In genomic region chr14:24008252-24008651, GRCm38 (mm10) we compare ENCODE assay signal across 9 mouse cellular contexts. TPM values are rescaled to one million over a fixed set of nuclear protein-coding genes. Genes with fewer than 3 reads are reported as not detected.
DNase-seq lines count a peak whose midpoint lies in the region; ATAC-seq and TF ChIP-seq lines count a peak whose summit lies in the region.
"Had no signal": no experiment of that assay in that cellular context is flagged by ENCODE, and none has a peak within 500 bp of the region (broad histone marks: within the 10 kb centered on the region; RNA-seq: fewer than 3 reads in every experiment).

No protein-coding gene starts in this region.

- TF ChIP-seq POLR2A in cortical plate, adult 2 months (IDR thresholded peaks at IDR 0.05; ENCODE audit: extremely low read depth, insufficient read depth, low read length), result no peak

- H3K9ac ChIP-seq in heart, embryonic 11.5 days (ENCODE audit: low read depth, low read length), result no peak overlapping the region
- H3K9ac ChIP-seq: liver, embryonic 13.5 days had no signal

- H3K4me3 ChIP-seq in heart, embryonic 10.5 days, result no peak overlapping the region
- no peak overlapping the region for H3K4me3 ChIP-seq in heart, embryonic 11.5 days (ENCODE audit: low read depth, low read length)
- H3K4me3 ChIP-seq in cortical plate, adult 2 months (ENCODE audit: insufficient read depth, low read length), result no peak overlapping the region
- H3K4me3 ChIP-seq: liver, embryonic 13.5 days had no signal

- H3K4me2 ChIP-seq in heart, embryonic 11.5 days, result no peak overlapping the region
- H3K4me2 ChIP-seq: liver, embryonic 13.5 days had no signal

- intact Hi-C loops in heart, postnatal 14 days (cut with DNase I), result loop anchor here (1.0 to 2.0 kb wide), 2 partner anchors 217 to 425 kb away; no protein-coding TSS in a partner anchor

- no peak for ATAC-seq in heart, embryonic 11.5 days (replicated peaks; ENCODE audit: insufficient number of reproducible peaks, low FRiP score, low TSS enrichment)
- ATAC-seq in megakaryocyte-erythroid progenitor cell, adult 5-6 weeks (replicated peaks; ENCODE audit: low FRiP score, low TSS enrichment, poor library complexity, severe bottlenecking), result no peak

- H3K27ac ChIP-seq in heart, embryonic 10.5 days, result no peak overlapping the region
- no peak overlapping the region for H3K27ac ChIP-seq in heart, embryonic 11.5 days (ENCODE audit: low read depth, low read length)
- H3K27ac ChIP-seq in cortical plate, adult 2 months (ENCODE audit: insufficient read depth, low read length), result no peak overlapping the region
- H3K27ac ChIP-seq: liver, embryonic 13.5 days had no signal

- no peaks in the 10 kb centered on the region for H3K9me3 ChIP-seq in heart, embryonic 10.5 days
- no peaks in the 10 kb centered on the region for H3K9me3 ChIP-seq in heart, embryonic 11.5 days (replicated peaks; ENCODE audit: control insufficient read depth, low read length)
- H3K9me3 ChIP-seq: liver, embryonic 13.5 days had no signal

- peaks cover 73% of the 10 kb centered on the region for H3K27me3 ChIP-seq in heart, embryonic 10.5 days (ENCODE audit: insufficient read depth, poor library complexity, severe bottlenecking)
- H3K27me3 ChIP-seq in heart, embryonic 11.5 days (ENCODE audit: control insufficient read depth, insufficient read depth, low read length), result peaks cover 59% of the 10 kb centered on the region

- H3K4me1 ChIP-seq in heart, embryonic 10.5 days, result peaks cover 18% of the 10 kb centered on the region
- peaks cover 3% of the 10 kb centered on the region; the same call in 1 of the 2 replicates for H3K4me1 ChIP-seq in heart, embryonic 11.5 days (ENCODE audit: control insufficient read depth, insufficient read depth, low read length)
- no peaks in the 10 kb centered on the region for H3K4me1 ChIP-seq in cortical plate, adult 2 months (ENCODE audit: control insufficient read depth, insufficient read depth, low read length)
- H3K4me1 ChIP-seq: liver, embryonic 13.5 days had no signal

- TF ChIP-seq CTCF in cortical plate, adult 2 months (IDR thresholded peaks at IDR 0.05; ENCODE audit: extremely low read depth, insufficient read depth, low read length), result peak; percentile 99

- no peaks in the 10 kb centered on the region for H3K36me3 ChIP-seq in heart, embryonic 10.5 days
- H3K36me3 ChIP-seq in heart, embryonic 11.5 days (ENCODE audit: control insufficient read depth, insufficient read depth, low read length), result no peaks in the 10 kb centered on the region
- H3K36me3 ChIP-seq: liver, embryonic 13.5 days had no signal

- peak; percentile 80 for DNase-seq in heart, embryonic 10.5 days (ENCODE audit: low spot score)
- DNase-seq in NIH3T3 (ENCODE audit: low read depth), result peak; percentile 87
- peak; percentile 62 to 82 for DNase-seq in heart, postnatal 14 days
- peak; percentile 54 to 90 for DNase-seq in left cerebral cortex, adult 8-10 months (ENCODE audit: low spot score in 2 of 2)
- peak; percentile 74 for DNase-seq in ovary, postnatal 14 days (ENCODE audit: low spot score)
- DNase-seq: liver, embryonic 13.5 days had no signal

- WGBS in heart, embryonic 10.5 days, result 11% methylated on average over 7 of the region's 7 CpGs
- WGBS in heart, embryonic 11.5 days (ENCODE audit: insufficient replicate concordance), result 10% methylated on average over 7 of the region's 7 CpGs

RNA-seq across cellular contexts. Expression of gene Kcnma1, which starts 6.0 kb away (rescaled TPM):
- polyA plus RNA-seq in heart, embryonic 10.5 days (2016; fragmentation: Nextera tagmentation; extraction: Ambion mirVana), result 0.05 and 0.16 TPM in 2 replicates
- polyA plus RNA-seq in heart, embryonic 11.5 days (2014; fragmentation: Nextera tagmentation; extraction: Ambion mirVana), result 0.39 and 0.52 TPM in 2 replicates
- 57.9 and 60.3 TPM in 2 replicates for polyA plus RNA-seq in cortical plate, adult 2 months (2012; rRNA removed)
- under 1 TPM; 0.39 to 0.98 TPM for total RNA-seq in heart, postnatal 14 days (2021)
- total RNA-seq in left cerebral cortex, adult 8-10 months (2022), result 100 to 1,000 TPM; 151 to 190 (median 165) TPM
- total RNA-seq in megakaryocyte-erythroid progenitor cell, adult 5-6 weeks (2014; fragmentation: Nextera tagmentation), result not detected in 2 replicates
- total RNA-seq in megakaryocyte-erythroid progenitor cell, adult 5-6 weeks (2017), result not detected in 2 replicates

Comparison
In these comparisons a context has a peak if more than half of its experiments do, and no peak if none do; other contexts are left out.
1. RNA of gene Kcnma1, which starts 6.0 kb away (total RNA-seq): 151 to 190 TPM in left cerebral cortex, adult 8-10 months; 0.39 to 0.98 TPM in heart, postnatal 14 days and not detected in megakaryocyte-erythroid progenitor cell, adult 5-6 weeks; every median in the first group is over 10 times any median in the second.
2. Peak in every context shown above with its lines, with median percentiles within 50 percentile points of each other: DNase-seq.